Mouse (Mus musculus) intestine, embryonic 15.5 days (tissue): ENCODE data around the gene Fn1. TPM values are rescaled to one million over a fixed set of nuclear protein-coding genes. Genes with fewer than 3 reads are reported as not detected.

Source experiments
- ATAC-seq: fragments of 200-750 bp; cut with Nextera tagmentation; 2 replicates; pipeline ENCODE4 v1.8.0; 2017; ENCODE audit warnings: moderate TSS enrichment, moderate library complexity
- H3K27ac ChIP-seq: fragments of 300-500 bp; sonication (generic); 2 replicates; pipeline ENCODE4 v1.5.1; 2015; ENCODE audit warnings: mild to moderate bottlenecking, inconsistent platforms
- H3K27me3 ChIP-seq: fragments of 300-500 bp; sonication (generic); replicated peaks from 2 replicates; pipeline ENCODE4 v1.6.1; 2015; ENCODE audit warnings: inconsistent platforms
- H3K36me3 ChIP-seq: fragments of 300-500 bp; sonication (generic); 2 replicates; pipeline ENCODE4 v1.6.1; 2015; ENCODE audit warnings: inconsistent platforms
- H3K4me1 ChIP-seq: fragments of 300-500 bp; sonication (generic); replicated peaks from 2 replicates; pipeline ENCODE4 v1.6.1; 2015; ENCODE audit warnings: inconsistent platforms
- H3K4me2 ChIP-seq: fragments of 300-500 bp; sonication (generic); replicated peaks from 2 replicates; pipeline ENCODE4 v1.6.1; 2015; ENCODE audit warnings: mild to moderate bottlenecking, inconsistent platforms
- H3K4me3 ChIP-seq: fragments of 300-500 bp; sonication (generic); replicated peaks from 2 replicates; pipeline ENCODE4 v1.5.1; 2015; ENCODE audit warnings: inconsistent platforms
- H3K9ac ChIP-seq: fragments of 300-500 bp; sonication (generic); 2 replicates; pipeline ENCODE4 v1.6.1; 2015; ENCODE audit warnings: inconsistent platforms
- H3K9me3 ChIP-seq: fragments of 300-500 bp; sonication (generic); 2 replicates; pipeline ENCODE4 v1.6.1; 2016; ENCODE audit warnings: inconsistent platforms
- WGBS: fragments of 180-500 bp; shearing (Covaris S2); methylation state at CpG from one replicate; pipeline ENCODE4 v1.1.7; 2015; 5-methylcytosine and 5-hydroxymethylcytosine counted together
- polyA plus RNA-seq: library from polyadenylated mRNA; unstranded; fragments of >200 nt; fragmentation: Nextera tagmentation; extraction: Ambion mirVana; gene quantifications from 2 replicates; pipeline ENCODE4 v1.2.1, GENCODE M21; 2015

Gene Fn1
- polyA plus RNA-seq, 1 experiment from 2014 or later, result 83.2 TPM

- ATAC-seq, result 0 out of 2 replicates have a peak, but pooled peaks have one; percentile 20
- 77% methylated on average over 10 of the region's 10 CpGs for WGBS
- no peaks in the 10 kb centered on the region for H3K9me3 ChIP-seq
These were observed 102.3 kb downstream of the Fn1 start for GRCm38 (mm10) chr1:71550626-71551195.

GRCm38 (mm10) chr1:71540437-71540836 lies 112.6 kb downstream of the Fn1 start:
- Histone ChIP-seq H3K4me3 (no peak overlapping the region), H3K27ac (no peak overlapping the region), H3K27me3 (no peaks in the 10 kb centered on the region), H3K4me2 (no peak overlapping the region), H3K9me3 (no peaks in the 10 kb centered on the region), H3K9ac (no peak overlapping the region), H3K4me1 (no peaks in the 10 kb centered on the region), H3K36me3 (no peaks in the 10 kb centered on the region)
- no peak for ATAC-seq
- 80% methylated on average over 3 of the region's 3 CpGs for WGBS

More at GRCm38 (mm10) chr1:71550626-71551195, 102.3 kb downstream of the Fn1 start:
- Histone ChIP-seq H3K4me3 (no peak overlapping the region), H3K4me2 (no peak overlapping the region), H3K4me1 (no peaks in the 10 kb centered on the region), H3K27me3 (no peaks in the 10 kb centered on the region), H3K9ac (no peak overlapping the region), H3K27ac (no peak overlapping the region), H3K36me3 (no peaks in the 10 kb centered on the region)

- no peak for ATAC-seq
- Histone ChIP-seq H3K4me3 (no peak overlapping the region), H3K9me3 (no peaks in the 10 kb centered on the region), H3K27me3 (no peaks in the 10 kb centered on the region), H3K27ac (no peak overlapping the region), H3K4me2 (no peak overlapping the region), H3K9ac (no peak overlapping the region), H3K36me3 (no peaks in the 10 kb centered on the region), H3K4me1 (no peaks in the 10 kb centered on the region)
- WGBS, result 84% methylated on average over 4 of the region's 4 CpGs
These were observed 113.4 kb downstream of the Fn1 start for GRCm38 (mm10) chr1:71539641-71540040.

Other genes with a start within 250 kb of the Fn1 start
- 0.04 TPM in 1 of 2 replicates, not detected in the other for gene Abca12, start 238.3 kb downstream of the Fn1 start, polyA plus RNA-seq
- 80.0 and 83.3 TPM in 2 replicates for gene Atic, start 96.0 kb downstream of the Fn1 start, polyA plus RNA-seq